Mouse (Mus musculus) midbrain, postnatal 0 days (tissue): Measurements from ENCODE around the gene Matn3. TPM values are rescaled to one million over a fixed set of nuclear protein-coding genes. Genes with fewer than 3 reads are reported as not detected.

Experiments used
- ATAC-seq: fragments of 200-750 bp; cut with Nextera tagmentation; 2 replicates; pipeline ENCODE4 v1.8.0; 2017; ENCODE audit warnings: moderate number of reproducible peaks, mild to moderate bottlenecking, moderate TSS enrichment, moderate library complexity; ENCODE audit not compliant: low FRiP score
- DNase-seq: peaks from one replicate; pipeline ENCODE4 v3.0.0-alpha.2; 2015; ENCODE audit warnings: low spot score
- H3K27ac ChIP-seq: fragments of 300-500 bp; sonication (generic); 2 replicates; pipeline ENCODE4 v1.5.1; 2014; ENCODE audit warnings: low read depth, mild to moderate bottlenecking, low read length, mixed read lengths
- H3K27me3 ChIP-seq: fragments of 300-500 bp; sonication (generic); 2 replicates; pipeline ENCODE4 v1.6.1; 2014; ENCODE audit warnings: low read length, control low read depth, mixed read lengths; ENCODE audit not compliant: insufficient read depth
- H3K36me3 ChIP-seq: fragments of 300-500 bp; sonication (generic); 2 replicates; pipeline ENCODE4 v1.6.1; 2014; ENCODE audit warnings: low read length, control low read depth, mixed read lengths; ENCODE audit not compliant: insufficient read depth
- H3K4me1 ChIP-seq: fragments of 300-500 bp; sonication (generic); 2 replicates; pipeline ENCODE4 v1.6.1; 2014; ENCODE audit warnings: mild to moderate bottlenecking, control low read depth, antibody characterized with exemption, low read length, mixed read lengths; ENCODE audit not compliant: insufficient read depth
- H3K4me2 ChIP-seq: fragments of 300-500 bp; sonication (generic); 2 replicates; pipeline ENCODE4 v1.6.1; 2014; ENCODE audit warnings: low read depth, mild to moderate bottlenecking, low read length, mixed read lengths; ENCODE audit not compliant: poor library complexity, severe bottlenecking
- H3K4me3 ChIP-seq: fragments of 300-500 bp; sonication (generic); 2 replicates; pipeline ENCODE4 v1.5.1; 2014; ENCODE audit warnings: low read depth, mild to moderate bottlenecking, low read length, moderate library complexity
- H3K9ac ChIP-seq: fragments of 300-500 bp; sonication (generic); replicated peaks from 2 replicates; pipeline ENCODE4 v1.6.1; 2014; ENCODE audit warnings: mild to moderate bottlenecking, low read length, moderate library complexity, mixed read lengths; ENCODE audit not compliant: poor library complexity, severe bottlenecking
- H3K9me3 ChIP-seq: fragments of 300-500 bp; sonication (generic); 2 replicates; pipeline ENCODE4 v1.6.1; 2016; ENCODE audit warnings: low read length, control low read depth
- CTCF ChIP-seq: IDR thresholded peaks from 2 replicates; pipeline ENCODE4 v1.5.1; 2016; ENCODE audit warnings: antibody characterized with exemption, mild to moderate bottlenecking
- WGBS: fragments of 180-500 bp; shearing (Covaris S2); extraction: QIAGEN DNeasy Blood & Tissue Kit; methylation state at CpG from one replicate; pipeline ENCODE4 v1.1.7; 2014; 5-methylcytosine and 5-hydroxymethylcytosine counted together
- polyA plus RNA-seq: library from polyadenylated mRNA; unstranded; fragments of >200 nt; fragmentation: Nextera tagmentation; extraction: Ambion mirVana; gene quantifications from 2 replicates; pipeline ENCODE4 v1.2.1, GENCODE M21; 2015
- total RNA-seq: library from RNA; depleted of rRNA; stranded (reverse); fragments of >200 nt; gene quantifications from 2 replicates; pipeline ENCODE4 v1.2.3, GENCODE M21; 2014

Matn3 gene
- total and polyA plus RNA-seq, 2 experiments from 2014 or later: 0.11 to 0.33 TPM

DNA sequence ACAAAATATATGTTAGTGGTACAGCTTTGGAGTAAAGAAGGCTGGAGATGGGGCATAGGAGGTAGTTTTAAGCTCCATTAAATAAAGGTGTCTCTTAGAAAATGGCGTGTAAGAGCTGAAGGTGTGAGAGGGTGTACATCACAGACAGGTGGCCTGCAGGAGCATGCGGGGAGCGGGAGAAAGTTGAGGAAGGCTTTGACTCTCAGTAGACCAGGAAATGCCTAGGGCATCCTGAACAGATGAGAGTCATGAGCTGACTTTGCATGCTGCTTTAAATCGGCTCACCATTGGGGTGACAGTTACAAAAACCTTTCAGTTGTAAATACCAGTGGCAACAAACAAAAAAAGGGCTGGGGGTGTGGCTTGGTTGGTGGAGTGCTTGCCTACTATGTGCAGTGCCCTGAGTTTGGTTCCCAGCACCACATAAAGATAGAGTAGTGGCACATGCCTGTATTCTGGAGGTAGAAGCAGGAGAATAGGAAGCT is 6.6 kb upstream of the Matn3 start:
- Histone ChIP-seq H3K4me2 (no peak overlapping the region), H3K4me1 (no peaks in the 10 kb centered on the region), H3K9me3 (no peaks in the 10 kb centered on the region), H3K4me3 (no peak overlapping the region), H3K36me3 (peaks cover 23% of the 10 kb centered on the region), H3K27ac (no peak overlapping the region), H3K27me3 (no peaks in the 10 kb centered on the region), H3K9ac (no peak overlapping the region)
- WGBS: 64% methylated on average over 4 of the region's 4 CpGs
- no peak for TF ChIP-seq CTCF
- ATAC-seq: no peak
- no peak for DNase-seq

DNA sequence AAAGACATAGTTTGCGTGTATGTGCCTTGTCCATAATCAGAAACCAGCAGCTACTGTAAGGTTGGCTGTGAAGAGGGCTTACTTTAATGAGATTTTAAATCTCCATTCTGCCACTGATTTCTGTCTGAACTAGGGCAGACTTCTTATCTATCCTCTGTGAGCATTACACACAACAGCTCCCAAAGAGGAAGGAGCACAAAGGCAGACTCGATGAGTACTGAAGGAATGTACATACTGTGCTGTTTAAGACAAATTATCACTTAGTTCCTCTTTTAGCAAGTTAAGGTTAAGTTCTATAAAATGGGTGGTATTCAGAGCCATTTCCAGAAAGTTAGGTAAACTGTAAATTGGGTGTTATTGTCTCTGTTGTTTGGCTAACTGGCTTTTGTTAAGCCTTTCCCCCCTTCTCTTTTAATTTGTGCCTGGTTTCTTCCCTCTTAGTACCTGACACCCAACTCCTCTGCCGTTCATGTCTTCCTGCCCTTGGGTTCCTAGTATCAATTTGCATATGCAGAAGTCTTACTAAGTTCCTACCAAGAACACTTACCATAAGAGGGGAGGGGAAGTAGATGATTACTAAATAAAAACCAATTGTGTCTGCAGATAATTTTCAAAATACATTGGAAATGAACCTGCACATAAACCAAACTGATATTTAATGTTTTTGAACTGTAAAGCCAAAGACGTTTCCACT is 5.9 kb upstream of the Matn3 start:
- no peak overlapping the region for H3K27ac ChIP-seq
- no peaks in the 10 kb centered on the region for H3K9me3 ChIP-seq
- H3K4me1 ChIP-seq: no peaks in the 10 kb centered on the region
- no peak overlapping the region for H3K4me3 ChIP-seq
- H3K4me2 ChIP-seq: no peak overlapping the region
- ATAC-seq: no peak
- no peaks in the 10 kb centered on the region for H3K27me3 ChIP-seq
- no peak for DNase-seq
- 74% methylated on average over 4 of the region's 4 CpGs for WGBS
- no peak overlapping the region for H3K9ac ChIP-seq
- peaks cover 17% of the 10 kb centered on the region for H3K36me3 ChIP-seq
- no peak for TF ChIP-seq CTCF

DNA sequence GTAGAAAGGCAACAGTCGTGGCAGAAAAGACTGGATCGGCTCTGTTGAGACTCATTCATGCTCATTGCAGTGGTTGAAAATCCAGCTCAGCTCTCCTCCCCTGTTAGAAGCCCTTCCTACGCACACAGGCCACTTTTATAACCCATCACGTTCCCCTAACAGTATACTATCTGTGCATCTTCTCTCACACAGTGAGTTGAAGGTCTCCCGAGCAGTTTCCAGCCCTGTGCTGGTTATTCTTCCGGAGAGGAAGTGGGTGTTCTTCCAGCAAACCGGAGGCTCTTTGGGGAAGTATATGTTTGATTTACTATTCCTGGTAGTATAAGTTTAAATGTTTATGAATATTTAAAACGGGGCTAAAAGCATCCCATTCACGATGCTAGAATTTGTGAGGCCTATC is 566 bp upstream of the Matn3 start:
- Histone ChIP-seq H3K4me2 (no peak overlapping the region), H3K9ac (no peak overlapping the region), H3K4me3 (no peak overlapping the region), H3K27ac (no peak overlapping the region), H3K9me3 (no peaks in the 10 kb centered on the region), H3K27me3 (peaks cover 4% of the 10 kb centered on the region; the same call in 1 of the 2 replicates), H3K4me1 (peaks cover 4% of the 10 kb centered on the region; the same call in 1 of the 2 replicates), H3K36me3 (no peaks in the 10 kb centered on the region)
- DNase-seq: no peak
- WGBS: 62% methylated on average over 9 of the region's 9 CpGs
- TF ChIP-seq CTCF: no peak
- no peak for ATAC-seq

DNA sequence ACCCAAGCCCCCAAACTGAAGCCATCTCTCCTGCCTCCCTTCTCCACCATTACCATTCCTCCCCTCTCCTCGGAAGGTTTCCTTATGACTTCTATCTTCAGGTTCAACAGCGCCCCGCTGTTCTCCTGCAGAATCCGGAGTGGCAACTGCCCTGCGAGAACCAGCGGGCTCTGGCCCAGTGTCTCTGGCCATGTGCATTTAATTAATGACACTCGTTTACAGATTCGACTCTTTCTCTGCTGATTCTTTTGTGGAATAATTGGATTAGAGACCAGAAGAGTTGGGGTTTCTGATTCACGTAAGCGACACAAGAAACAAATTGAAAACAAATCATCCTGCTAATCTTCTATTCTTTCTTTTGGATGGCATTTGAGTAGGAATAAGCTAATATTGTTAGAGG is 5.4 kb downstream of the Matn3 start:
- ATAC-seq: no peak
- WGBS: 49% methylated on average over 10 of the region's 10 CpGs
- DNase-seq: no peak

GRCm38 (mm10) chr12:8954161-8954561 is 6.4 kb downstream of the Matn3 start:
- peaks cover 4% of the 10 kb centered on the region; the same call in 1 of the 2 replicates for H3K27me3 ChIP-seq
- ATAC-seq: no peak
- no peak overlapping the region for H3K4me3 ChIP-seq
- TF ChIP-seq CTCF: no peak
- H3K4me2 ChIP-seq: no peak overlapping the region
- H3K9ac ChIP-seq: no peak overlapping the region
- no peaks in the 10 kb centered on the region for H3K4me1 ChIP-seq
- DNase-seq: no peak
- no peaks in the 10 kb centered on the region for H3K9me3 ChIP-seq
- H3K36me3 ChIP-seq: no peaks in the 10 kb centered on the region
- WGBS: 54% methylated on average over 9 of the region's 9 CpGs
- no peak overlapping the region for H3K27ac ChIP-seq

More for the DNA sequence above, 5.4 kb downstream of the Matn3 start:
- no peaks in the 10 kb centered on the region for H3K9me3 ChIP-seq
- no peak overlapping the region for H3K27ac ChIP-seq
- no peak overlapping the region for H3K9ac ChIP-seq
- H3K27me3 ChIP-seq: peaks cover 4% of the 10 kb centered on the region; the same call in 1 of the 2 replicates
- no peak overlapping the region for H3K4me2 ChIP-seq
- no peak for TF ChIP-seq CTCF
- peaks cover 2% of the 10 kb centered on the region; the same call in 1 of the 2 replicates for H3K4me1 ChIP-seq
- H3K36me3 ChIP-seq: no peaks in the 10 kb centered on the region
- H3K4me3 ChIP-seq: no peak overlapping the region

GRCm38 (mm10) chr12:8961607-8962316 is 14.0 kb downstream of the Matn3 start:
- WGBS: 48% methylated on average over 9 of the region's 9 CpGs

More at GRCm38 (mm10) chr12:8961607-8962316, 14.0 kb downstream of the Matn3 start:
- Histone ChIP-seq H3K4me1 (no peaks in the 10 kb centered on the region), H3K4me2 (no peak overlapping the region), H3K4me3 (no peak overlapping the region), H3K9me3 (no peaks in the 10 kb centered on the region), H3K9ac (no peak overlapping the region), H3K36me3 (no peaks in the 10 kb centered on the region), H3K27me3 (no peaks in the 10 kb centered on the region), H3K27ac (no peak overlapping the region)
- DNase-seq (peak; percentile 34), ATAC-seq (no peak)
- TF ChIP-seq CTCF: no peak
